Mouse (Mus musculus) testis, adult 10 weeks (tissue): ENCODE results near the gene Hadha. TPM values are rescaled to one million over a fixed set of nuclear protein-coding genes. Genes with fewer than 3 reads are reported as not detected.

Experiments
- polyA plus RNA-seq: library from polyadenylated mRNA; stranded (reverse); fragments of 350-450 nt; fragmentation: Illumina TruSeq; extraction: RNeasy Lipid Tissue Mini Kit (QIAGEN cat#74804); gene quantifications from one replicate; pipeline ENCODE4 v1.2.3, GENCODE M21; 2014; ENCODE audit warnings: low read depth, low replicate concordance

Gene Hadha
- 220 TPM for polyA plus RNA-seq

DNA sequence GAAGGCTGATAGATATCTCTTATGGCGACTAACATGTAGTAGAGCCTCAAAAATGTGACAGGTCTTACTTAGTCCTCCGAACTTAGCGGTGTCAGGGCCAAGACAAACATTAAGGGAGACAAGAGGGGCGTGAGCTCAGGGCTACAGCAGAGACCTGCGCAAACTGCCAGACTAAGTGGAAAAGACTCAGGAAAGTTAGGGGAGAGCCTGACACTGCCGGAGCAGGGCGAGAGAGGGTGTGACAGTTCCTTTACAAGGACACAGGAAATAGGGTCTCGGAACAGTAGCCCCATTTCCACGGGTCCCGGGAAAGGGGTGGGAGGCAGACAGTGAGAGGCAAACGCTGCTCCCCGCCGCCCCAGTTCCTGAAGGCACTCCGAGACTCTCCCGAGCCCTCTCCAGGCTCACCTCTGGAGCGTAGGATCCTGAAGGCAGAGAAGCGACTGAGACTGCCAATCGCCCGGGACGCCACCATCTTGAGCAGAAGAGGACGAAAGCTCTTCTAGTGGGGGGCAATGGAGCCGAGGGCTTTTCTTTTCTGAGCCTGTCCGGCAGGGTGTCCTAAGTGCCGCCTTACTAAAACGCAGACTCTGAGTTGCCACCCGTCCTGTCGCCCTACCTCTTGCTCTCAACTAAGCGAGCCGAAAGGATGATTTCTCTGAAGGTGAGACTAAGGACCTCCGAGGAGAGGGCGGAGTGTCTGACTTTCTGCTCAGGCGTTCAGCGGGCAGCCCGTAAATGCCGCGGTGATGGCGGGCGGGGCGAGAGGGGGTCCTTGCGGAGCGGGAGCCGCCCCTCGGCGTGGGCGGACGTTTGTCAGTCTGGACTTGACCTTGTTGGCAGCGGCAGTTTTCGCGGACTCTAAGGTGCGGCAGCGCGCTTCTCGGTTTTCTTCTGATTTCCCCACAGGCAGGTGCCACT is at the start of gene Hadha, which contains the start of gene Hadhb:
Gene Hadha (minus strand): TSS at position 689 of the 921 bp plus-strand sequence.
Gene Hadhb (plus strand): TSS at position 775 of the 921 bp plus-strand sequence.

DNA sequence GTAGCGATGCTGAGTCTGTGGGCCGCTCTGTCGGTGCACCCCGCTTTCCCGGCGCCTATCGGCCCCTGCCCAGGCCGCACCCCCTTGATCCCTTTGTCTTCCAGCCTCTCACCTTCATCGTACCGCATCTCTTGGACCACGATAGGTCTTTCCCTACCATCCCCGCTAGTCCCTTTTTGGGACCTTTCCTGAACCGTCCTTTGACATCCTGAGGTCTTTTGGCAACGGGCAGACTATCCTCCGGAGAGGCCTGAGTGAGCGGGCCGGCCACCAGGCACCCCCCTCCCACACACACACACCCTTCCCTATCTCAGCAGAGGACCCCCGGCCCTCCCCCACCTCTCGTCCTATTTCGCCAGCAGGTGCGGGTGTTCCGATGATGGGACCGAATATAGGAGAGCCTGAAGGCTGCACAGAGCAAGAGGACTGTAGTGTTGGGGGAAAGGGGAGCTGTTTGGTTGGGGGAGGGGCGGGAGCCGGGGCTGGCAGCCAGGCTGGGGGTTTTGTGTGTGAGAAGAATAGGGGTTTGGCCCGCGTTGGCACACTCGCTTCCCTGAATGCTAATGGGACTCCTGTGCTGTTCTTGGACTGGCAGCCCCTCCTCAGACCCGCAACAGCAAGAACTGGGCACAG is 49.2 kb downstream of the Hadha start, which contains the start of gene 3110082J24Rik:
Gene 3110082J24Rik (minus strand): TSS at position 419 of the 633 bp plus-strand sequence.

DNA sequence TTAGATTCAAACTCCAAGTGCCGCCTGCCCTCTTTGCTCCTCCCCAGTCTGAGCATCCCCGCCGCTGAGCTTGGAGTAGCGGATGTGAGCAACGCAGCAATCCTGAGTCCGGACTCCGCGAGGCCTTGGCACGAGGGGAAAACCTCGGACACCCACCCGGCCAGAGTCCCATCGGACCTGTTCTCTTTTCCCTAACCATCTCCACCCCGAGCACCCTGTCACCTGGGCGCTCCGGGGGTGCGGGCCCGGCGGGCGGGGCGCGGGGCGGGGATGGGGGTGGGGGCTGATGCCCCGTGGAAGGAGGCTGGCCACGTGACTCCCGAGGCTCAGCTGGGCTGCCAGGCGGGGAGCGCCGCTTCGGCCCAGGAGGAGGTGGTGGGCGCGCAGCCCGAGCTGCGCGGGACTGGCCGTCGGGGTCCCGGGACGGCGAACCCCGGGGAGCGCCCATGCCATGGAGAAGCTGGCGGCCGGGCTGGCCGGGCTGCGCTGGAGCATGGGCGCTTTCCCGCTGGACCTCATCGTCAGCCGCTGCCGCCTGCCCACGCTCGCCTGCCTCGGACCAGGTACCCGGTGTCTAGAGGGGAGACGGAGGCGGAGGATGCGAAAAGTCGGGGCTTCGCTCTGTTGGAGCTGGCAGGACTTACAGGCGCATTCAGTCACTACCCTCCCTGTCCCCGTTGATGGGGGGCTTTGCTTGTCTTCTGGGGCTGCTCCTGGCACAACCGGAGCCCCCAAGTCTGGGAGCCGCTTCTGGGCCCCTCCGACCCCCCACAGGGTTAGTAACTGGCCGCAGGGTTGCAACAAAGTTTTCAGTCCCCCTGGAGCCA is 49.9 kb downstream of the Hadha start, which contains the start of gene Garem2:
Gene Garem2 (plus strand): TSS at position 321 of the 827 bp plus-strand sequence.

DNA sequence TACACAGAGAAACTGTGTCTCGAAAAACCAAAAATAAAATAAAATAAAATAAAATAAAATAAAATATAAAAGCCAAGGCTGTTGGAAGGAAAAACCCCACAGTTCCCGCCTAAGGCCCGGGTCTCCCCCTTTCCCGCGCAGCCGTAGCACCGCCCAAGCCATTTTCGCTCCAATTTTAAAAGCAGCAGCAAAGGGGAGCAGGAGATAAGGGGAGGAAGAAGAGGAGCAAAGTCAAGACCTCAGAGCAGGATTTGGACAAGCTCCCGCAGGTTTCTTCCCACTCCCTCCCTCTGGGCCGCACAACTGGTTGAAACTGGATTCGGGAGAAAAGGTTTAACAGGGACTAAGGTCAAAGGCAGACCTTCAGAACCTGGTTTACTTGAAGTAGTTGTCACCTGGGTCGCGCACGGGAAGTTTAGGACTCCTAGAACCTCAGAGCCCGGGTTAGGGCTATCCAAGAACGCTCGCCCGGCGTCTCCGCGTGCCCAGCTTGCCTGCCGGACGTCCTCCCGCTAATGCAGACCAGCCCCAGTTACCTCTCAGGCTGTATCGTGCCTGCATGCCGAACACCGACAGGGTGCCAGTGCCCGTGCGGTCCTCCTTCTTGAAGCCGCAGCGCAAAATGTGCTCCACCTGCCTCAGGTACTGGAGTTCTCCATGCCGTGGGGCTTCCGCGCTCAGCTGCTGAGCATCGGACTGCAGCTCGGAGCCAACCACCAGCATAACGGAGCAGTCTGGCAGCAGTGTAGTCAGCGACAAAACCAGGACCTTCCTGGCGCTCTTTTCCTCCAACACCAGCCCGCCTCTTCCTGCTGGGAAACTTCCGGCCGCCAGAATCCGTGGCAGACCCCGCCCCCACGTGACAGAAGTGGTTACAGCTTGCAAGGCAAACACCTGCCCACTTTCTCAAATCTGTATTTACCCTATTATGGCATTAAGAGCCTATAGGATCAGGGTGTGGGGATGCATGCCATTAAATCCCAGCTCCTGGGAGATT is 81.8 kb downstream of the Hadha start, which contains the start of gene Tyms:
Gene Tyms (minus strand): TSS at position 793 of the 997 bp plus-strand sequence.

Other genes starting within 250 kb of the Hadha start
- not detected for gene Il6, start 142.0 kb downstream of the Hadha start, polyA plus RNA-seq
- 5.3 TPM for gene Tyms, start 81.5 kb downstream of the Hadha start, polyA plus RNA-seq
- 0.08 TPM for gene Garem2, start 50.0 kb downstream of the Hadha start, polyA plus RNA-seq
- gene 3110082J24Rik, start 49.1 kb downstream of the Hadha start, polyA plus RNA-seq: not detected
- 337 TPM for gene Hadhb, start 86 bp upstream of the Hadha start, polyA plus RNA-seq
- 4.8 TPM for gene Adgrf3, start 50.6 kb upstream of the Hadha start, polyA plus RNA-seq
- gene Selenoi, start 77.4 kb upstream of the Hadha start, polyA plus RNA-seq: 69.2 TPM
- gene Drc1, start 126.2 kb upstream of the Hadha start, polyA plus RNA-seq: 61.7 TPM